Mouse (Mus musculus): ENCODE measurements around the gene Rnf220. TPM values are rescaled to one million over a fixed set of nuclear protein-coding genes. Genes with fewer than 3 reads are reported as not detected.

The Rnf220 gene
- total and polyA plus RNA-seq, 2 experiments from 2014 or later, result 122 to 192 TPM

DNA sequence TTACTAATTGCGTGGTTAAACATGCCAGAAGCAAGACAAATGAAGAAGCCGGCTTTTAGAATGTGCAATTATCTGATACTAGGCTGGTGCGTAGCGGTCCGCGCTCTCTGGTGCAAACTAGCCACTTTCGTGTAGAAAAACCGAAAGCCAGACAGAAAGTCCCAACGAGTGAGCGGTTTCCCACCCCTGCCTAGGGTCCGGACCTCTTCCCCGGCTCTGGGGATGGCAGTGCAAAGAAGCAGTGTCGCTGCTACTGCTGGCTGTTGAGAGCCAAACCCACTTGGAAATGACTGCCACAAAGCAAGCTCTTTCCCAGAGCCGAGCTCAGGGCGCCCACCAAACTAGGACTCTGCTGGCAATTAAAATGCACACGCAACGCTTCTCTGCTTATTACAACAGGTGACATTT lies 3.7 kb downstream of the Rnf220 start:
- no peaks in the 10 kb centered on the region for H3K9me3 ChIP-seq (ENCODE audit: low read length)
- H3K36me3 ChIP-seq (ENCODE audit: insufficient read depth, low read length), result no peaks in the 10 kb centered on the region
- H3K4me3 ChIP-seq (ENCODE audit: low read depth, low read length), result peak overlapping the region; percentile 35; the same call in 1 of the 2 replicates
- H3K9ac ChIP-seq (replicated peaks; ENCODE audit: low read length, poor library complexity, severe bottlenecking), result no peak overlapping the region
- no peak for TF ChIP-seq CTCF (IDR thresholded peaks at IDR 0.05)
- peaks cover 14% of the 10 kb centered on the region; the same call in 1 of the 2 replicates for H3K4me1 ChIP-seq (ENCODE audit: insufficient read depth, low read length)
- no peak for ATAC-seq (ENCODE audit: low FRiP score)
- H3K27me3 ChIP-seq (ENCODE audit: insufficient read depth, low read length), result peaks cover 46% of the 10 kb centered on the region
- H3K4me2 ChIP-seq (ENCODE audit: low read depth, low read length, poor library complexity, severe bottlenecking), result peak overlapping the region; percentile 56; the same call in 1 of the 2 replicates
- 6% methylated on average over 17 of the region's 17 CpGs for WGBS
- H3K27ac ChIP-seq (ENCODE audit: low read depth, low read length), result peak overlapping the region; percentile 32; the same call in 1 of the 2 replicates
- DNase-seq (ENCODE audit: low spot score), result peak; percentile 17

DNA sequence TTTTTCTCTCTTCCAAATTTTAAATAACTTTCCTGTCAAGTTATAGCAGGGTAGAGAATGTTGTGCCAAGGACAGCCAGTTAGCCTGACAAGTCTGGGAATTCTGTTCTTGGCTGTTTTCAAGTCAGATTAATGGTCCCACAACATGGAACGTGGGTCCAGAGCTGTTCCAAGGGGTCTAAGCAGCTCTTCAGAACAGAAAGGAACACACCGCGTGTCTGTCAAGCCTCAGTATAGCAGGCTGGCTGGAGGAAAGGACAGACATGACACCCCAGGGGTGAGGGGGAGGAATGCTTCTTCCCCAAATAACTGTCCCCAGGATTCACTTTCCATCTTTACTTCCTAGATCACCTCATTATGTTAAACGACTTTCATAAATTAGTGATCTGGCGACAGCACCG lies 5.0 kb downstream of the Rnf220 start:
- Histone ChIP-seq H3K4me3 (ENCODE audit: low read depth, low read length) (no peak overlapping the region), H3K9ac (replicated peaks; ENCODE audit: low read length, poor library complexity, severe bottlenecking) (no peak overlapping the region)

DNA sequence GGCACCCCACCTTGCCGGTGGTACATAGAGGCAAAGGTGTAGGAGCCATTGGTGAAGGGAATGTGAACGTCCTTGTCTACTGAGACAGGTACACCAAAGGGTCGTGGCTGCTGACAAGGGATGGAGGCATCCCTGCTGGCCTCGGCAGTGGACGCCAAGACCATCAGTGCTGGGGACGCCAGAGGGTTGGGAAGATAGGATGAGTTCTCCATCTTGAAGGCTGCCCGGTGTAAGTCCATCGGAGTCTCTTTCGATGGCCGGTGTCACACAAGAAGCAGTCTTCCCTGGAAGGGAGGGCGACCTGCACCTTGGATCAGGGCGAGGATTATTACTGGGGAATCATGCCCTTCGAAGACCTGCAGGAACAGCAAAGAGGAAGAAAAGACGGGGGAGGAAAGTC lies 6.9 kb downstream of the Rnf220 start:
- no peak overlapping the region for H3K27ac ChIP-seq (ENCODE audit: low read depth, low read length)
- H3K27me3 ChIP-seq (ENCODE audit: insufficient read depth, low read length), result peaks cover 44% of the 10 kb centered on the region
- H3K4me2 ChIP-seq (ENCODE audit: low read depth, low read length, poor library complexity, severe bottlenecking), result no peak overlapping the region
- no peak overlapping the region for H3K4me3 ChIP-seq (ENCODE audit: low read depth, low read length)
- no peak overlapping the region for H3K9ac ChIP-seq (replicated peaks; ENCODE audit: low read length, poor library complexity, severe bottlenecking)
- WGBS, result 88% methylated on average over 14 of the region's 14 CpGs
- DNase-seq (ENCODE audit: low spot score) (no peak), ATAC-seq (ENCODE audit: low FRiP score) (no peak)
- H3K36me3 ChIP-seq (ENCODE audit: insufficient read depth, low read length), result no peaks in the 10 kb centered on the region
- TF ChIP-seq CTCF (IDR thresholded peaks at IDR 0.05), result no peak
- 0 out of 2 replicates have a peak, but pooled peaks cover 1% of the 10 kb centered on the region for H3K4me1 ChIP-seq (ENCODE audit: insufficient read depth, low read length)
- no peaks in the 10 kb centered on the region for H3K9me3 ChIP-seq (ENCODE audit: low read length)

More for the DNA sequence above, 5.0 kb downstream of the Rnf220 start:
- TF ChIP-seq CTCF (IDR thresholded peaks at IDR 0.05), result no peak
- H3K36me3 ChIP-seq (ENCODE audit: insufficient read depth, low read length), result no peaks in the 10 kb centered on the region
- 72% methylated on average over 6 of the region's 6 CpGs for WGBS
- no peak for DNase-seq (ENCODE audit: low spot score)
- no peaks in the 10 kb centered on the region for H3K9me3 ChIP-seq (ENCODE audit: low read length)
- peaks cover 14% of the 10 kb centered on the region; the same call in 1 of the 2 replicates for H3K4me1 ChIP-seq (ENCODE audit: insufficient read depth, low read length)
- no peak overlapping the region for H3K4me2 ChIP-seq (ENCODE audit: low read depth, low read length, poor library complexity, severe bottlenecking)
- H3K27ac ChIP-seq (ENCODE audit: low read depth, low read length), result no peak overlapping the region
- peaks cover 50% of the 10 kb centered on the region for H3K27me3 ChIP-seq (ENCODE audit: insufficient read depth, low read length)
- no peak for ATAC-seq (ENCODE audit: low FRiP score)

DNA sequence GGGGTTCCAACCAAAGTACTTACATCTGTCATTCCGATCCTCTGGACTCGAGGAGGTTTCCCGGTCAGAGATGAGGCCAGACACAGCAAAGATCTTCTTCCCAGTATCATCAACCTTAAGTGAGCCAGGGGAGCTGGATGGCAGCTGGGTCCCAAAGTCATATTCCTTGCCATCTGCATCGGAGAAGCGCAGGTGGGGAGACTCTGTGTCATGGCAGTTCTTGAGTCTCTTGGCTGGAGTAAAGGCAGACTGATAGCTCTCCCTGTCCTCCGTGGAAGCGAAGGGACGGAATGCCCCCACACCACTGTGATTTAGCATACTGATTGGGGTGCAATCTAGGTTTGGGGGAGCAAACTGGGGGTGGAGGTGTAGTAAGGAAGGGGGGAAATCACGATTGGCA lies 7.3 kb downstream of the Rnf220 start:
- H3K9me3 ChIP-seq (ENCODE audit: low read length), result no peaks in the 10 kb centered on the region
- H3K9ac ChIP-seq (replicated peaks; ENCODE audit: low read length, poor library complexity, severe bottlenecking), result no peak overlapping the region
- WGBS, result 87% methylated on average over 9 of the region's 9 CpGs
- no peak overlapping the region for H3K4me2 ChIP-seq (ENCODE audit: low read depth, low read length, poor library complexity, severe bottlenecking)
- no peak overlapping the region for H3K4me3 ChIP-seq (ENCODE audit: low read depth, low read length)
- H3K36me3 ChIP-seq (ENCODE audit: insufficient read depth, low read length), result no peaks in the 10 kb centered on the region
- TF ChIP-seq CTCF (IDR thresholded peaks at IDR 0.05), result no peak
- H3K4me1 ChIP-seq (ENCODE audit: insufficient read depth, low read length), result no peaks in the 10 kb centered on the region; the same call in 1 of the 2 replicates
- DNase-seq (ENCODE audit: low spot score), result no peak
- no peak for ATAC-seq (ENCODE audit: low FRiP score)
- H3K27me3 ChIP-seq (ENCODE audit: insufficient read depth, low read length), result peaks cover 46% of the 10 kb centered on the region
- H3K27ac ChIP-seq (ENCODE audit: low read depth, low read length), result no peak overlapping the region

DNA sequence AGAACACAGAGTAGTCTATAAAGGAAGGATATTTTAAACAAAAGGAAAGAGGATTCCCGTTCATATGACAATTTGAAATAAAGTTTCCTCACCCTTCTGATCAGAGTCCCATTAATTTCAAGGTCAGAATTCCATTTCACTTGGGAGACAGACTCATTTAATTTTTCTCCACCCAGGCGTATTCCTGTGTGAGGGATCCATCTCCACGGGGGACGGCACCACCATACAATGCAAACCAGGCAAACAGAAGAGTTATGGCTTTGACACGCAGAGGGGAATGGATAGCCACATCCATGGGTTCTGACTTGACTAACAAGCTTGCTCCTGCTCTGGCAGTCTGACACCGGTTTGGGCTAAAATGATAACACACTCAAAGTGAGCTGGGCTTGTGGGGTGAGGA lies 9.4 kb downstream of the Rnf220 start:
- Histone ChIP-seq H3K4me1 (ENCODE audit: insufficient read depth, low read length) (no peaks in the 10 kb centered on the region; the same call in 1 of the 2 replicates), H3K9ac (replicated peaks; ENCODE audit: low read length, poor library complexity, severe bottlenecking) (no peak overlapping the region), H3K4me3 (ENCODE audit: low read depth, low read length) (no peak overlapping the region), H3K27me3 (ENCODE audit: insufficient read depth, low read length) (peaks cover 47% of the 10 kb centered on the region), H3K36me3 (ENCODE audit: insufficient read depth, low read length) (no peaks in the 10 kb centered on the region), H3K9me3 (ENCODE audit: low read length) (no peaks in the 10 kb centered on the region), H3K27ac (ENCODE audit: low read depth, low read length) (no peak overlapping the region), H3K4me2 (ENCODE audit: low read depth, low read length, poor library complexity, severe bottlenecking) (no peak overlapping the region)
- no peak for DNase-seq (ENCODE audit: low spot score)
- ATAC-seq (ENCODE audit: low FRiP score), result no peak
- no peak for TF ChIP-seq CTCF (IDR thresholded peaks at IDR 0.05)
- 76% methylated on average over 6 of the region's 6 CpGs for WGBS

DNA sequence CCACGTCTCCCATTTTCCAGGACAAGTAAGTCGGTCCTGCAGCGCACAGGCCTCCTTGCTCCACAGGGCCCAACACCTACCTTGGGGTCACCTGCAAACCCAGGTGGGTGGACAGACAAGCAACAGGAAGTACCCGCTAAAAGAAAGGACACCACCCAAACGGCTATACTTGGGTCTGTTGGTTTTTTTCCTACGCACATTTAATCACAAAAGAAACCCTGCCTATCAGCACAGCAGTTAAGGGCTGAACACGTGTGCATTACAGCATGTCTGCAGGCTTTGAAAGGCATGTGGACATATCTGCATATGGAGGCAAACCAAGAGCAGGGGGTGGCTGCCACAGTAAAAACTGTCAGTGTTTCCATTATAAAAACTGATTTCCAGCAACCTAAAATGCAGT lies 10.7 kb downstream of the Rnf220 start:
- TF ChIP-seq CTCF (IDR thresholded peaks at IDR 0.05), result no peak
- no peaks in the 10 kb centered on the region for H3K9me3 ChIP-seq (ENCODE audit: low read length)
- H3K9ac ChIP-seq (replicated peaks; ENCODE audit: low read length, poor library complexity, severe bottlenecking), result no peak overlapping the region
- no peak overlapping the region for H3K27ac ChIP-seq (ENCODE audit: low read depth, low read length)
- H3K4me3 ChIP-seq (ENCODE audit: low read depth, low read length), result no peak overlapping the region
- peaks cover 45% of the 10 kb centered on the region for H3K27me3 ChIP-seq (ENCODE audit: insufficient read depth, low read length)
- ATAC-seq (ENCODE audit: low FRiP score) (no peak), DNase-seq (ENCODE audit: low spot score) (no peak)
- no peaks in the 10 kb centered on the region for H3K36me3 ChIP-seq (ENCODE audit: insufficient read depth, low read length)
- WGBS, result 83% methylated on average over 7 of the region's 7 CpGs
- no peak overlapping the region for H3K4me2 ChIP-seq (ENCODE audit: low read depth, low read length, poor library complexity, severe bottlenecking)
- no peaks in the 10 kb centered on the region; the same call in 1 of the 2 replicates for H3K4me1 ChIP-seq (ENCODE audit: insufficient read depth, low read length)

All from midbrain, postnatal 0 days (tissue).